Mouse (Mus musculus): ENCODE measurements around the gene Rgs12. TPM values are rescaled to one million over a fixed set of nuclear protein-coding genes. Genes with fewer than 3 reads are reported as not detected.

Rgs12 gene
- total RNA-seq, 2 experiments from 2014 or later = 18.9 to 20.4 TPM

- DNase-seq = peak; percentile 32 to 43
Observed at GRCm38 (mm10) chr5:34931516-34932457, 17.5 kb upstream of the Rgs12 start.

- peak in 1 of 2 experiments; percentile 50 for DNase-seq
Observed at GRCm38 (mm10) chr5:34932458-34932806, 16.8 kb upstream of the Rgs12 start.

DNA sequence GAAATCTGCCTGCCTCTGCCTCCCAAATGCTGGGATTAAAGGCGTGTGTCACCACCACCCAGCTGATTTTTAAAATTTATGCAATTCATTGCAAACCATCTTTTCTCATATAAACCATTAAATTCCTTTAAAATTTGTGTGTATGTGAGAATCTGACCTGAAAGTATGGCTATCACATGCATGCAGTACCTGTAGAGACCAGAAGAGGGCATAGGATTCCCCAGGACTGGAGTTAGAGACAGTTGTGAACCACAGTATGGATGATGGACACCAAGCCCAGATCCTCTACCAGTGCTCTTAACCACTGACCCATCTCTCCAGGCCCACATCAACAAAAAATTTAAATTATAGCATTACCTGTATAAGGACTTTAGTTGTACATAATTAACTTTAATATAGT lies 15.8 kb upstream of the Rgs12 start:
- DNase-seq = no peak

GRCm38 (mm10) chr5:34941710-34942470 lies 7.4 kb upstream of the Rgs12 start:
- DNase-seq = no peak

GRCm38 (mm10) chr5:34943428-34943827 lies 5.8 kb upstream of the Rgs12 start:
- no peak for DNase-seq

DNA sequence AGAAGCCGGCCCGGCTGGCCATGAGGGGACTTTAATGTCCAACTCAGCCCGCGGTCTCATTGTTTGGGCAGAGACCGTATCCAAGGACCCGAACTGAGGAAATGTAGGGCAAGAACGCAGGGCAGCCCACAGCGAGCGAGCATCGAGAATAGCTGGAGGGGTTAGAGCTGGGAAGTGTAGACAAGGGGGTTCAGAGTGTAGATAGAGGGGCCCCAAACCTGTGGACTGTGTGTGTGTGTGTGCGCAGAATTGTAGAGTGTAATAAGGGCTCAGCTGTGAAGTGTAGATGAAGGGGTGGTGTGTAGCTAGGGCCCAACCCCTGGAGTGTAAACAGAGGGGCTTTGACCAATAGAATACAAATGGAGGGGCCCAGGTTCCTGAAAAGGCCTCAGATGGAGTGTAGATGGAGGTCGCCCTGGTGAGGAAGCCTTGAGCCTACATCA lies 545 bp downstream of the Rgs12 start:
- peak in 1 of 2 experiments; percentile 49 for DNase-seq

DNA sequence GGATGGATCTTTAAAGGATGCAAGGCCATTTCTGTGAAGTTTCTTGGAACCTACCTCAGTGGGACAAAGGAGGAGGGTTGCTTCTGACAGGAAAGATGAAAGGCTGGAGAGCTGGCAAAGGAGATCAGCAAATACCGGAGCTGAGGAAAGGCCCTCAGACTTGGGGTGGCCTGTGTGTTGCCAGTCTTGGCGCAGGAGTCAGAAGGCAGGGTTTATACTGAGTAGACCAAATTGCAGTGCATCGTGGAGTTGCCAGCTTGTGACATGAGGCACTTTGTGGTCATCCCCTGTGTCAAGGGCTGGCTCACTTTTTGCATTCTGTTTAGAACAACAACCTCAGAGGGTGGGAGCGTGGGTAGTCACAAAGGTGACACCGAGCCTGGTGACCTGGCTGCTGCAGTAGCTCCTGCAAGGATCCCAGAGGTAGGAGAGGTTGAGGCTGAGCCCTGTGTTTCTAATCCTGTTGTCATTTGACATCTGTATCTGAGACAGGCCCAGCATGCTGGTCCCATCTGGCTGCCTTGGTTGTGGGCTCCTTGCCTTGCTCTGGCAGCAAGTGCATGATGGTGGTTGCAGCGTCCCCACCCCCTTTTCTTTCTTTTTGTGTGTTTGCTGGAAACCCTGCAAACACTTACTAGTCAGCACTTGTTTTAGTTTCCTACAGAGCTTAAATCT lies 1.4 kb downstream of the Rgs12 start:
- DNase-seq = peak in 1 of 2 experiments; percentile 19

- DNase-seq = peak; percentile 63 to 65
Observed at GRCm38 (mm10) chr5:34951161-34951834, 2.1 kb downstream of the Rgs12 start.

- peak in 1 of 2 experiments; percentile 12 for DNase-seq
Observed at GRCm38 (mm10) chr5:34954508-34954907, 5.3 kb downstream of the Rgs12 start.

DNA sequence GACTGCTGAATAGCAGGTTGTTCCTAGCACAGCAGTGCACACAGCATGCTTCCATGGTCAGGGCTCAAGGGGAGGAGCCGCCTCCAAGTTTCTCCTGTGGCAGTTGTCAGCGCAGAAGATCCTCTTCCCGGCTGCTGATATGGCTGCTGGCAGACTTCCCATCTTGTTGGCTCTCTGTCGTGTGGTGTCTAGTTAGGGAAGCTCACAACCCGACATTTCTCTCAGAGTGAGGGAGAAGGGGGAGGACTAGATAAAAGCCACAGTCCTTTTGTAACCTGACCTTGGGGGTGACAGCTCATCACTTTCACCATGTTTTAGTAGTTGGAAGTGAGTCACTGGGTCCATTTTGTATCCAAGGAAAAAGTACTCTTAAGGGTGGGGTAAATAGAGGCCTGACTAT lies 6.4 kb downstream of the Rgs12 start:
- peak in 1 of 2 experiments; percentile 49 for DNase-seq

GRCm38 (mm10) chr5:34956151-34956550 lies 6.9 kb downstream of the Rgs12 start:
- DNase-seq = no peak

- DNase-seq = no peak
Observed at GRCm38 (mm10) chr5:34957015-34957414, 7.8 kb downstream of the Rgs12 start.

DNA sequence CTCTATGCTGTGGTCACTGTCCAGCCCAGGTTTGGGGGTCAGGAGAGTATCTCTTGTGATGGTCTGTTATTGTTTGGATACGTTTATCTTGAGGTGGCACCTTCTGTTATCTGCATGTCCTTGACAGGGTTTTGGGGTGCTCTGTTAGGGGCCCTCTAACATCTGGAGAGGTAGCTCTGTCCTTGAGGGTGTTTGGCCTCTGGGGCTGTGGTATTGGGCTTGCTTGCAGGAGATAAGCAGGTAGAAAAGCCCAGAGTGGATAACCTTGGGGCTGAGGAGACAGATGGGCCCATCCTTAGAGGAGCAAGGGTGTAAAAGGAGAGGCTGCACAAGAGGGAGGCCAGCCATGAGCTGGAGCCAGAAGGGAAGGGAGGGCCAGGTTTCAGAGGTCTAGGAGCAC lies 10.8 kb downstream of the Rgs12 start:
- no peak for DNase-seq

- no peak for DNase-seq
Observed at GRCm38 (mm10) chr5:34965531-34965930, 16.3 kb downstream of the Rgs12 start.

- DNase-seq = peak; percentile 54 to 74
Observed at GRCm38 (mm10) chr5:34968386-34968785, 19.1 kb downstream of the Rgs12 start.

- no peak for DNase-seq
Observed at GRCm38 (mm10) chr5:34972471-34972870, 23.2 kb downstream of the Rgs12 start.

- peak in 1 of 2 experiments; percentile 25 for DNase-seq
Observed at GRCm38 (mm10) chr5:34973560-34974317, 24.5 kb downstream of the Rgs12 start.

DNA sequence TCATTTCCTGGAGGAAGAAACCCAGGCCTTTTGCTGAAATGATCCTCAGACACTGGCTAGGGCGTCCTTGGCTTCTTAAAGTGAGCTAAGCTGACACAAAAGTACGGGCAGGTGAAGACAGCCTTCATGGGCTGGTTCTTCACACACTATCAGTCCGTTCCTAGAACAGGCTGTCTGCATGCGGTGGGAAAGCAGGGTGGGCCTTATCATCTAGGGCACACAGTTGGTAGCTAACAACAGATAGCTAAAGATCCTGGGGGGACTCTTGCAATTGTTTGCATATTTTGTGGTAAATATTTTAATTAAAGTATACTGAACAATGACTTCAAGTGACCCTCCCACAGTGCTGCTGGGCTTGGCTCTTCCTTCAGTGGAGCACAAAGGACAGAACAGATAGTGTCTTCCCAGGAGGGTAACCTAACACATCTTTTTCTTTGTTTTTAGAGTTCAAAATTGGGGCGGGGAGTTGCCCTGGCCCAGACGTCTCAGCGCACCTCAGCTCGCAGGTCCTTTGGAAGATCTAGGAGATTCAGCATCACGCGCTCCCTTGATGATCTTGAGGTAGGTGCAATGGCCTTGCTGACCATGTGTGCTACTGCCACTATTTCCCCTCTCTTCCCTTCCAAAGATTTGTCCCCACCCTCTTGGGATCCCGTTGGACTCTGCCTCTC lies 25.7 kb downstream of the Rgs12 start:
- DNase-seq = peak in 1 of 2 experiments; percentile 24

GRCm38 (mm10) chr5:34976540-34977292 lies 27.5 kb downstream of the Rgs12 start:
- DNase-seq = peak; percentile 54 to 75

DNA sequence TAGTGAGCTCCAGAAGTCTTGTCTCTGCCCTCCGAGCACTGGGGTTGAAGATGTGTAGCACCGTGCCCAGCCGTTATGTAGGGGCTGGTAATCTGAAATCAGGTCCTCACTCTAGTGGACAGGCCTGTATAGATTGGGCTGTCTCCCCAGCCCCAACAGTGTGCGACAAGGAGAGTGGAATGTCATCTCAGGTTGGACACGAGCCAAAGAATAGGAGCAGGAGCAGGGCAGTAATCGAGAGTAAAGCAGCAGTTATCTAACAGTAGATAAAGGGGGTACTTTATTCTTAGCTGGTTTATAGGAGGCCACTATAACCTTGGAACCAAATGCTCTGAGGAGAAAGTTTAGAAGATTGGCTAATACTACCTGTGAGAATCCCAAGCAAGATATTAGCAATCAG lies 30.9 kb downstream of the Rgs12 start:
- DNase-seq = peak in 1 of 2 experiments; percentile 30
